Mouse (Mus musculus): ENCODE results near the gene Olfr1084. TPM values are rescaled to one million over a fixed set of nuclear protein-coding genes. Genes with fewer than 3 reads are reported as not detected.
"Not testable (repeated sequence)": the region's sequence is repeated elsewhere in the genome, so short reads cannot be mapped to it uniquely, and the experiment has no call there.

The Olfr1084 gene
- polyA plus RNA-seq (2012; fragmentation: generic; extraction: Trizol): not detected

DNA sequence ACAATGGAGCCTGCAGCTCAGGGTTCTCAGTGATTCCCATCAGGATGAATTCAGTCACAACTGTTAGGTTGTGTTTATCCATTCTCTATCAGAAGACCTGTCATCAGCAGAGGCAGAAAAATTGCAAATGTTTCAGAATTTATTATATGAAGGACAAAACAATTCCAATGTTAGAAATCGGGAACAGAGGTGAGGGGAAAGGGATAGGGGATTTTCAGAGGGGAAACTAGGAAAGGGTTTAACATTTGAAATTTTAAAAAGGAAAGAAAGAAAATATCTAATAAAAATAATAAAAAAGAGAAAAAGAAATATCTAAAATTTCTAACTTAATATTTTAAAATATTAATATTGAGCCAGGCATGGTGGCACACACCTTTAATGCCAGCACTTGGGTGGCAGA is at the start of gene Olfr1084:
TSS of gene Olfr1084 (minus strand) at position 101 of the 400 bp plus-strand sequence.
- not testable (repeated sequence) for H3K27me3 ChIP-seq (ENCODE audit: control insufficient read depth, insufficient read depth, insufficient read length); H3K4me2 ChIP-seq (ENCODE audit: low read depth); H3ac ChIP-seq (ENCODE audit: control insufficient read depth, insufficient read length); H3K79me2 ChIP-seq (ENCODE audit: control insufficient read depth, insufficient read depth); H3K4me3 ChIP-seq; H3K36me3 ChIP-seq (ENCODE audit: control insufficient read depth, insufficient read depth)

DNA sequence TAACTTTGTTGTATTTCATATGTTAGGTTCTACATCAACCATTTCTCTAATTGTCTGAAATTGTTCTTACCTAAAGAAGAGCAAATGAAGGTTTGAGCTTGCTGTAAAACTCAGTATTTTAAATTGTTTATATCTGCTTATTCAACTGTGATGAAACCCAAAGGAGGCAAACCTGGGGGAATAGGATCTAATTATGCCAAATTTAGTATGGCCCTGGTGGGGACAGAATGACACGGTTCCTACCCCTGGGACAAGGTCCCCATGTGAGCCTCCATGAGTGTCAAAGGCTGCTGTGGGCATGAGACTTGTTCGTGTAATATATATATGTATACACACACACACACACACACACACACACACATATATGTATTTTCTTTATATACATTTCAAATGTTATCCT is 40.5 kb upstream of the Olfr1084 start, which contains the start of gene Olfr1086:
TSS of gene Olfr1086 (minus strand) at position 101 of the 400 bp plus-strand sequence.
- Histone ChIP-seq H3K4me3 (no peak within 1 kb of the TSS), H3K4me2 (ENCODE audit: low read depth) (no peak within 1 kb of the TSS), H3K36me3 (ENCODE audit: control insufficient read depth, insufficient read depth) (no peaks in the 10 kb centered on the region), H3ac (ENCODE audit: control insufficient read depth, insufficient read length) (no peak within 1 kb of the TSS), H3K79me2 (ENCODE audit: control insufficient read depth, insufficient read depth) (no peaks in the 10 kb centered on the region), H3K27me3 (ENCODE audit: control insufficient read depth, insufficient read depth, insufficient read length) (no peaks in the 10 kb centered on the region)
- TF ChIP-seq TCF12 (IDR thresholded peaks at IDR 0.05; ENCODE audit: insufficient read depth, poor library complexity, severe bottlenecking): no peak
- TF ChIP-seq MYOG (IDR thresholded peaks at IDR 0.05; ENCODE audit: control insufficient read depth in 1 of 3, insufficient read depth in 1 of 3, insufficient read length in 2 of 3, low read depth in 2 of 3): no peak

DNA sequence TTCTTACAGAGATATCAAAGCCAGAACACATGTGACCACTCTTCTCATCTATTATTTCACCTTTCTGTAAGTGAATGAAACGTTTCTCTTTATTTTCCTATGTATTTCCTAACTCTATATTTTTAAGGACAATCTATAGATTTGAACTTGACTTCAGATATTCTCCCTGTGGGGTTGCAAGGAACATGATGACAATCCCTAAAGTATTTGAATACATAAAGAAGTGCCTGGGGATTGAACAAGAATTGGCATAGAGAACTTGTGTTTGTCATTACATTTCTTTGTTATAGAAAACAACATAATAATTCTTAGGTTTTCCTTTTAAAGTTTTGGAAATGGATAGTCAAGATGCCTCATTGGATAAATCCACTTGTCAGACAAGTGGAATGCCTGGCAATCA is 22.4 kb upstream of the Olfr1084 start, which contains the start of gene Olfr1085:
TSS of gene Olfr1085 (minus strand) at position 101 of the 400 bp plus-strand sequence.
- Histone ChIP-seq H3K4me3 (no peak within 1 kb of the TSS), H3K27me3 (ENCODE audit: control insufficient read depth, insufficient read depth, insufficient read length) (no peaks in the 10 kb centered on the region), H3K36me3 (ENCODE audit: control insufficient read depth, insufficient read depth) (no peaks in the 10 kb centered on the region), H3ac (ENCODE audit: control insufficient read depth, insufficient read length) (no peak within 1 kb of the TSS), H3K79me2 (ENCODE audit: control insufficient read depth, insufficient read depth) (no peaks in the 10 kb centered on the region), H3K4me2 (ENCODE audit: low read depth) (no peak within 1 kb of the TSS)
- TF ChIP-seq REST (IDR thresholded peaks at IDR 0.05; ENCODE audit: insufficient read depth, insufficient read length) (no peak), SRF (IDR thresholded peaks at IDR 0.05; ENCODE audit: control insufficient read depth, insufficient read length, low read depth) (no peak), TCF3 (IDR thresholded peaks at IDR 0.05; ENCODE audit: insufficient read length, low read depth) (no peak), CEBPB (IDR thresholded peaks at IDR 0.05; ENCODE audit: insufficient read depth, poor library complexity, severe bottlenecking) (no peak), POLR2AphosphoS2 (IDR thresholded peaks at IDR 0.05; ENCODE audit: insufficient read length, low read depth) (no peak), MYOG (IDR thresholded peaks at IDR 0.05; ENCODE audit: control insufficient read depth in 1 of 3, insufficient read depth in 1 of 3, insufficient read length in 2 of 3, low read depth in 2 of 3) (no peak), USF1 (IDR thresholded peaks at IDR 0.05; ENCODE audit: low read depth) (no peak), TCF12 (IDR thresholded peaks at IDR 0.05; ENCODE audit: insufficient read depth, poor library complexity, severe bottlenecking) (no peak), POLR2A (IDR thresholded peaks at IDR 0.05; ENCODE audit: insufficient read length, low read depth) (no peak), E2F4 (IDR thresholded peaks at IDR 0.05; ENCODE audit: insufficient read depth) (no peak), MAX (IDR thresholded peaks at IDR 0.05; ENCODE audit: low read depth) (no peak), MYOD1 (IDR thresholded peaks at IDR 0.05; ENCODE audit: control insufficient read depth in 1 of 3, insufficient read length in 2 of 3, low read depth in 2 of 3) (no peak)

DNA sequence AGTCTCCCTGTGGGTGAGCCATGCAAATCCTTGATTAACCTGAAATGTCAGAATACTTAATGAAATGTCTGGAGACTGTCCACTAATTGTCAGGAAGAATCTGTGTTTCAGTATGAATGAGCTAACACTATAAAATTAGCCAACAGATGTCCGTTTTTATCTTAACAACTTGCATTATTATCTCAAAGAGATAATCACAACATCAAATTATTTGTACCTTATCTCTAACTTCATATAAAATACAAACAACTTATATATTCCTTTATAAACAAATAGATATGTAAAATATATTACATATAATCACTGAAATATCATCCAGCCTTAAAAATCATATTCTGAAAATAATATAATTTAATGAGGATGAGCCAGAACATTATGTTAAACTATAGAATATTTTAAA is 40.7 kb downstream of the Olfr1084 start, which contains the start of gene Olfr1082:
TSS of gene Olfr1082 (minus strand) at position 101 of the 400 bp plus-strand sequence.
- not testable (repeated sequence) for H3K4me2 ChIP-seq (ENCODE audit: low read depth); H3K36me3 ChIP-seq (ENCODE audit: control insufficient read depth, insufficient read depth); H3K79me2 ChIP-seq (ENCODE audit: control insufficient read depth, insufficient read depth); H3K4me3 ChIP-seq; H3ac ChIP-seq (ENCODE audit: control insufficient read depth, insufficient read length); H3K27me3 ChIP-seq (ENCODE audit: control insufficient read depth, insufficient read depth, insufficient read length)

Other genes starting within 250 kb of the Olfr1084 start
- not detected for gene Olfr1061, start 225.7 kb downstream of the Olfr1084 start, polyA plus RNA-seq (2012; fragmentation: generic; extraction: Trizol)
- not detected for gene Olfr1062, start 213.0 kb downstream of the Olfr1084 start, polyA plus RNA-seq (2012; fragmentation: generic; extraction: Trizol)
- gene Olfr1065, start 189.1 kb downstream of the Olfr1084 start, polyA plus RNA-seq (2012; fragmentation: generic; extraction: Trizol): not detected
- not detected for gene Olfr1066, start 183.5 kb downstream of the Olfr1084 start, polyA plus RNA-seq (2012; fragmentation: generic; extraction: Trizol)
- gene Olfr228, start 152.3 kb downstream of the Olfr1084 start, polyA plus RNA-seq (2012; fragmentation: generic; extraction: Trizol): not detected
- not detected for gene Olfr1076, start 131.3 kb downstream of the Olfr1084 start, polyA plus RNA-seq (2012; fragmentation: generic; extraction: Trizol)
- not detected for gene Olfr1079, start 97.2 kb downstream of the Olfr1084 start, polyA plus RNA-seq (2012; fragmentation: generic; extraction: Trizol)
- gene Olfr1080, start 81.5 kb downstream of the Olfr1084 start, polyA plus RNA-seq (2012; fragmentation: generic; extraction: Trizol): not detected
- gene Olfr1082, start 40.8 kb downstream of the Olfr1084 start, polyA plus RNA-seq (2012; fragmentation: generic; extraction: Trizol): not detected
- not detected for gene Olfr1085, start 22.3 kb upstream of the Olfr1084 start, polyA plus RNA-seq (2012; fragmentation: generic; extraction: Trizol)
- gene Olfr1086, start 40.4 kb upstream of the Olfr1084 start, polyA plus RNA-seq (2012; fragmentation: generic; extraction: Trizol): not detected
- not detected for gene Olfr1087, start 58.7 kb upstream of the Olfr1084 start, polyA plus RNA-seq (2012; fragmentation: generic; extraction: Trizol)
- not detected for gene Olfr1089, start 94.0 kb upstream of the Olfr1084 start, polyA plus RNA-seq (2012; fragmentation: generic; extraction: Trizol)
- gene Olfr1090, start 119.3 kb upstream of the Olfr1084 start, polyA plus RNA-seq (2012; fragmentation: generic; extraction: Trizol): not detected
- gene Olfr1093, start 142.8 kb upstream of the Olfr1084 start, polyA plus RNA-seq (2012; fragmentation: generic; extraction: Trizol): not detected
- not detected for gene Olfr141, start 170.3 kb upstream of the Olfr1084 start, polyA plus RNA-seq (2012; fragmentation: generic; extraction: Trizol)
- not detected for gene Olfr1094, start 184.9 kb upstream of the Olfr1084 start, polyA plus RNA-seq (2012; fragmentation: generic; extraction: Trizol)
- not detected for gene Olfr1095, start 212.0 kb upstream of the Olfr1084 start, polyA plus RNA-seq (2012; fragmentation: generic; extraction: Trizol)
- not detected for gene Gm13723, start 235.1 kb upstream of the Olfr1084 start, polyA plus RNA-seq (2012; fragmentation: generic; extraction: Trizol)

Measured in myocyte (in vitro differentiated cells).